Mouse (Mus musculus) adrenal gland, postnatal 14 days (tissue): Measurements from ENCODE around the gene Lpxn. TPM values are rescaled to one million over a fixed set of nuclear protein-coding genes. Genes with fewer than 3 reads are reported as not detected.

Experiments used
- DNase-seq: peaks from one replicate; pipeline ENCODE4 v3.0.0; 2021; ENCODE audit warnings: mixed read lengths
- total RNA-seq: library from RNA; stranded (reverse); gene quantifications from 2 replicates; pipeline ENCODE4 v1.2.3, GENCODE M21; 2021

The Lpxn gene
- total RNA-seq, 1 experiment from 2014 or later, result 1.4 TPM

DNA sequence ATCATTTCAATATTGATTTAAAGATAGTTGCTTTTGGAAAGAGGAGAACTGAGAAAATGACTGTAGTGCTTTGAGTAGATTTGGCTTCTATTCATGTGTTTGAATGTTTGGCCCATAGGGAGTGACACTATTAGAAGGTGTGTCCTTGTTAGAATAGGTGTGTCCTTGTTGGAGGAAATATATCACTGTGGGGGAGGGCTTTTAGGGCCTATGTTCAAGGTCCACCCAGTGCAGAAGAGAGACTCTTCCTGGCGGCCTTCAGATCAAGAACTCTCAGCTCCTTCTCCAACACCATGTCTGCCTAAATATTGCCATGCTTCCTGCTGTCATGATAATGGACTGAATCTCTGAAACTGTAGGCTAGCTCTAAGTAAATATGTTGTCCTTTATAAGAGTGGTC, 8.2 kb downstream of the Lpxn start:
- no peak for DNase-seq

DNA sequence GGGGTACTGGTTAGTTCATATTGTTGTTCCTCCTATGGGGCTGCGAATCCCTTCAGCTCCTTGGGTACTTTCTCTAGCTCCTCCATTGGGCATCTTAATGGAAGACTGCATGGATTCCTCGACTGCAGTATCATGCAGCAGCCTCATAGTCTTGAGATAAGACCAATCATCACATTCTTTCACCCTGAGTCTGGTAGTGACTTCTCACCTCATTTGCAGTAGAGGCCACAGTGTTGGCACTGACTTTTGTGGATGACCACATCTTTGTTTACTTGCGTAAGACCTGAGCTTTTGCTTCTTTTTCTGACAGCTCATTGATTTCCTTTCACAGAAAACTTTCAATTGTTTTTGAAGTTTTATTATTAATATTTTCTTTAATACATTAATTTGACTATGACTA, 9.7 kb downstream of the Lpxn start:
- peak; percentile 26 for DNase-seq

DNA sequence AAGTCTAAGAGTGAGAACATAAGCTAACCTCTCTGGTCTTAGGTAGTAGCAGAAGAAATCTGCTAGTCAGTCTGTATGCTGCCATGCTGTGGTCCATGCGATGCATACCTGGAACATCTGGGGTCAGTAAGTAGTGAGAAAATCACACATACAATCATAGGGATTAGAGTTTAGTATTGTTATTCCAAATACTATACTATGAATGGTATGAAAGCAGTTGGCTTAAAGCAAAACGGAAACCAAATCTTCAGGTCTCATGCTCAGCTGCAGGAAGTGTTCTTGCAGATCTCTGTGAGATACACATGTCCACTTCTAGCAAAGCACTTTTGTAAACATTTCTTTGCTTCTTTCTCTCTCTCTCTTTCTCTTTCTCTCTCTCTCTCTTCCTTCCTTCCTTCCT, 10.2 kb downstream of the Lpxn start:
- no peak for DNase-seq

DNA sequence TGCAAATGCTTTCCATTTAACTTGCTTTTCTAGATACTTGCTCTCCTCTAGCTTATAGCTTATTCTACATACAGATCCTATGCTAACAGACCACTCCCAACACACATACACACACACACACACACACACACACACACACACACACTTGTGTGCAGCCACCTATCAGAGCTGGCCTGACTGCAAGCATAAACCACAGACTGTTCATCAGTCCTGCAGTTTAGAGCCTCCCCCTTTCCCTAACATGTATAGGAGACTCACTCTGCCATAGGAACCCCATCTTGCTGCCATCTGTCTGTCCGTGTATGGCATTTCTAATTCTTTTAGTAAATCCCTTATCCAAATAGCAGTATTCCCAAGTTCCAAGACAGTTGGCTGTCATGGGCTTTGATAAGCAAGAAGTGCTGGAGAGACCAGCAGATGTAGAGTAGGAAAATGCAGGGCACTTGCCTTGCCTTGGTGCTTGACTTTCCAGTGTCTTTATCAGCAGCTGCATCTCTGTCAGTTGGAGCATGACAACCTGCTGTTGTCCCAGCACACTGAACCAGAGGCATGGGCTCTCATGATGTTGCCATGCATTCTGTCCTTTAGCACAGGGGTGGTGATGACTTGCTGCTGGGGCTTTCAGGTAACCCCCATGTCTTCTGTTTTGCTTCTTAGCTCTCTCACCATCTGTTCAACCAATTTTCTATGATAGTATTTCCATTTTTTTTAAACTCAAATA, 16.8 kb downstream of the Lpxn start:
- no peak for DNase-seq

DNA sequence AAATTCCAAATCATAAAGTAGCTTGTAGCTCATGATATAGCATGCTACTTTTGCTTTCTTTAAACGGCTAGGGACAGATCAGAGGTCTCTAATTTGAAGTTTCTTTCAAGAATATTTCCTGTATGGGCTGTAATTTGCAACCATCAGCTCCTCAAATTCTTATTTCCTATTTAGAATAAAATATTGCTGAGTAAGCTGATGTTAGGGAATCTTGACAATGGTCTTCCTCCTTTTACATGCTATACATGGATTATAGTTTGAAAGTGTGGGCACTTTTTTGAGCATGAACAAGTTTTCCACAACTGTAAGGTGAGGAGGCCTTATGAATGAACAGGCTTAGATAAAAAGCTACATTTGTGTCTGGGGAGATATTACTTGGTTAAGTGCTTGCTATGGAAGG, 17.9 kb downstream of the Lpxn start:
- no peak for DNase-seq

DNA sequence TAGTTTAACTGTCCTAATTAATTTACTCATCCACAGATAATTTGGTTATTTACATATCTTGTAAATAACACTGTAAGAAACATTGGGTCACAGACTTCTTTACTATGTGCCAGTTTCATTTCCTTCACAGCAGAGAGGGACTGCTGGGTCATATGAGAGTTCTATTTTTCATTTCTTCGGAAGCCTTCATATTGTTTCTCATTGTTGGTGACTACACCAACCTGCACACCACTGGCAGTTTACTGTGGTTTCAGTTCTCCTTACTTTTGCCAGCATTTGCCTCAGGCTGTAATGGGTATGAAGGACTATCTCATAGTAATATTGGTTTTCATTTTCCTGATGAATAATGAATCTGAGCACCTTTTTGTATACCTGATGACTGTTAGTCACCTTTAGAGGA, 22.5 kb downstream of the Lpxn start:
- no peak for DNase-seq

DNA sequence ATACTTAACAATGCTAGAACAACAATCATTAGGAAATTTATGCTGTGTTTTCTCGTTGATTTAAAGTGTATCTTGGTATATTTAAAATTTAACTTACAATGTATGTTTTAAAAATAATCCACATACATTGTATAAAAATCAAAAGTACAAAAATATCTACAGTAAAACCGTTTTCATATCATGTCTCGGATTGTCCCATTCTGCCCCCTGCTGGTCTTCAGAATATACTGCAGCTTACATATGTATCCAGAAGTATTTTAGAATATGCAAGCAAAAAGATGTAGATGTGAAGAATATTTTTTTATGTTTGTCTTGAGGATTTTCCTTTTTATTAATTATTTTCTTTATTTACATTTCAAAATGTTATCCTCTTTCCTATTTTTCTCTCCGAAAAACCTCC, 24.4 kb downstream of the Lpxn start:
- DNase-seq, result peak; percentile 32

DNA sequence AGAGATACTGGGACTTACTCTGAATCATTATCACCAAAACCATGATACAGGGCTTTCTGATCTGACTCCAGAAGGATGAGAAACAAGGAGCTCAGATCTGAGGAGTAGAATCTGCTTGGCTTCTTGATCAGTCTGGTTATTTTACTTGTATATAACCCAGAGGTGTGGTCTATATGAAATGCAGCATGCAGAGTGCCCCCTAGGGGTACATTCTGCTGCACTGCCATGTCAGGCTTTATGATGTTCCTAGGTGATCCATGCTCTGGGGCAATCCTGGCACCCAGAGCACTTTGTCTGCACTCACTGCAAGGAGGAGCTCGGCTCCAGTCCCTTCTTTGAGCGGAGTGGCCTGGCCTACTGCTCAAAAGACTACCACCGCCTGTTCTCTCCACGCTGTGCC, 28.6 kb downstream of the Lpxn start:
- no peak for DNase-seq

DNA sequence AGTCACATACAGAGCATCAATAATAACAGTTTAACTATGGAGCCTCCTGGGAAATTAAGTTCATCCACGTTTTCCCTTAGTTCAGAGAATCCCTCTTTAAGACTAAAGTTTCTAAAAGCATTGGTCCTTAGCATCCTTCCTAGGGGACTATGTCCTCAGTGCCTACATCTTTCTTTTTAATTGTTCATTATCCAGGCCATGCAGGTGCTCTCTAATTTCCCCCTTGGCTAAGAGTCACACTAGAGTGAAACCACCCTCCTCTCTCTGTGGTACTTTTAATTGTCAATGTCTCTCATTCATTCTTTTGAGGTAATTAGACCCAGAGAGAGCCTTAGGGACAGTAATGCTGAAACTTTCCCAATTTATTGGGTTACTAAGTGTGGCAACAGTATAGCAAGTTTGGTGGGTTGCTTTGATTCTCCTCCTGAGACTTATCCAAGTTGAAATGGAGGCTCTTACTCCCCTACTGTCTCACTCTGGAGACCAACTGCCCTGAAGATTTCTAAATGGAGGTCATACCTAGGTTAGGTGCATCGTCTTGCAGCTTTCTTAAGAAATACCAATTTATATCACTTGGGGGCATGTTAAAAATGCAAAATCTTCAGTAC, 34.9 kb downstream of the Lpxn start:
- no peak for DNase-seq

DNA sequence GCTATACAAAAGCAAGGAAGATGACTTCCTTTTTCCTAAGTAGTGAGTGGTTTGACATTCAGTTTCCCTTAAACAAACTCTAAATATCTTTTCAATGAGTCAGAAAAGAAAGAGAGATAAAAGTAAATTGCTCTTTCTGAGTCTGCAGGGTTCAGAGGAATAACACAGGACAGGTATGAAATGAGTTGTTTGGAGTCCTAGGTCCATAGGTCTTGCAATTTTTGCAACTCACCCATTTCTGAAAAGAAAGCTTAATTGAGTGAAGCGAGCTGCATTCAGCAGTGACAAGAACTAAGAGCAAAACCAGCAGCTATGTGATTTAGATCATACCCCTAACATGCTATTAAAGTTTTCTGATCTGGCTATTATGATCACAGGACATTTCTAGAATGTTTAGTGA, 35.6 kb downstream of the Lpxn start:
- no peak for DNase-seq

DNA sequence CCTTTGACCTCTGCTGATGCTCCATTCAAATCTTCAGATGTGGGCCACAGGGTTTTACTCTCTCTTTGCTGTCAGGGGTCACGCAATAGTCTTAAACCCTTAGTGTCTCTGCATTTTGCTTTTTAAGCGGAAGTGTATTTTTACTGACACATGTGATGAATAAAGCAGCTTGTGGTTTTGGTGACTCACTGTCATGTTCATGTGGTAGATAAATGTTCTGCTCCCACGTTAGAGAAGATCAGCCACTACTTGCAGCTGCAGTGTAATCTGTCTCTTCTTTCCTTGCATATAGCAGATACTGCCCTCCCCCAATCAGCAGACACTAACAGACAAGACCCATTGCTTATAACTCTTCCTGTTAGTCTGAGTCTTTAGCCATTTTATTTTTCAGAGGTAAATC, 37.6 kb downstream of the Lpxn start:
- DNase-seq, result no peak

DNA sequence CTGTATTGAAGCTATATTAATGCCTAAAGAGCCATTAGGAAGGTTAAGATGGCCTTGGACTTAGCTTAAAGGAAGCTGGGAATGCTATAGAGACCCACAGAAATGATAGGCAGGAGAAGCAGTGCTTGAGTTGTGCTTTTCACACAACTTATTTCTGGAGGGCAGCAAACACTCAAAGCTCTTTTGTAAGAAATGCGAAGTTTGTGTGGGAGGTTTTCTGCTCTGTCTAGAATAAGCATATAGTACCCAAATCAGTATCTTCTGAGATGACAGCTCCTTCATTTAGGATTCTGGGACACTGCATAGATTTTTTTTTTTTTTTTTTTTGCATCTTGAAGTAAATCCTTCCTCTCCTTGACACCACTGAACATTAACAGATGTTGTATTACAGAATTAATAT, 42.5 kb downstream of the Lpxn start:
- no peak for DNase-seq

DNA sequence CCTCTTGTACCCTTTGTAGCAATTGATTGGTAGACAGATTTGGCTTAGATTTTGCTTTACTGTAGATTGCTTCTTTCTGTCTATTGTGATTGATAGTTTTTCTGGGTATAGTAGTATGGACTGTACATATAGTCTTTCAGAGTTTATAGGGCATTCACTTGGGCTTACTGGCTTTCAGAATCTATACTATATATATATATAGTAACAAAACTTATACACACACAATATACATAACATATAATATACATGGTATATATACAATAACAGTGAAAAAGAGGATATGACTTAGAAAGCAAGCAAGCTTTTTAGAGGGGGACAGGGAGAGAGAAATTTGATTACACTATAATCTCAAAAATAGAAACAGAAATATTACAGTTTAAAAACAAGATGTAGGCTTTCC, 50.4 kb downstream of the Lpxn start, which contains the start of gene Gm5244:
Gene Gm5244 (plus strand): TSS at position 301 of the 400 bp plus-strand sequence.
- no peak for DNase-seq

DNA sequence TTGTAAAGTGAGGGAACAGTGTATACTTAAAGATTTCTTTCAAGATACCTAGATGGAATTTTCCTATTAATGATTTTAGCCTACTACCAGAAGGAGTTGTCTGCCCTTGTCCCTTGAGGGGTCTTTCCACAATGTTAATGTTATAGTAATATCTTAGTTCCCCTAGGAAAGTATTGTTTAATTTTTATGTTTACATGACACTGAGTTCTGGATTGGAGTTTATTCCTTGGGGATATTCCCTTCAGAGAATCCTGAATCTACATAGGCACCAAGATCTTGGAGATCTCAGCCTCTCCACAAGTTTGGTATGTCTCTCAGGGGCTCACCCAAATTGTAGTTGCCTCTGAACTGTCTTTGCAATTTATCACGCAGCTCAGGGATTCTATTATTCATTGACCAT, 61.0 kb downstream of the Lpxn start, which contains the start of gene Olfr1444:
Gene Olfr1444 (plus strand): TSS at position 301 of the 400 bp plus-strand sequence.
- DNase-seq, result no peak

Other genes starting within 250 kb of the Lpxn start
- 0.75 and 19.1 TPM in 2 replicates for gene Gm4952, start 196.2 kb upstream of the Lpxn start, total RNA-seq
- gene Glyat, start 162.9 kb upstream of the Lpxn start, total RNA-seq, result 0.34 and 8.6 TPM in 2 replicates
- gene Olfr1442, start 125.8 kb upstream of the Lpxn start, total RNA-seq, result not detected in 2 replicates
- not detected in 2 replicates for gene Olfr1443, start 118.1 kb upstream of the Lpxn start, total RNA-seq
- 5.9 TPM in 1 of 2 replicates, not detected in the other for gene Keg1, start 100.4 kb upstream of the Lpxn start, total RNA-seq
- gene Cntf, start 30.6 kb upstream of the Lpxn start, total RNA-seq, result 2.9 and 3.0 TPM in 2 replicates
- 87.0 and 88.4 TPM in 2 replicates for gene Zfp91, start 67 bp upstream of the Lpxn start, total RNA-seq
- gene Gm5244, start 50.5 kb downstream of the Lpxn start, total RNA-seq, result not detected in 2 replicates
- gene Olfr1444, start 61.1 kb downstream of the Lpxn start, total RNA-seq, result not detected in 2 replicates
- gene Olfr1445, start 87.7 kb downstream of the Lpxn start, total RNA-seq, result not detected in 2 replicates
- gene Olfr1446, start 97.3 kb downstream of the Lpxn start, total RNA-seq, result not detected in 2 replicates
- not detected in 2 replicates for gene Olfr1447, start 107.5 kb downstream of the Lpxn start, total RNA-seq
- not detected in 2 replicates for gene Olfr1448, start 128.2 kb downstream of the Lpxn start, total RNA-seq
- gene Olfr1449, start 134.6 kb downstream of the Lpxn start, total RNA-seq, result not detected in 2 replicates
- not detected in 2 replicates for gene Olfr1450, start 154.1 kb downstream of the Lpxn start, total RNA-seq
- not detected in 2 replicates for gene Olfr1451, start 198.8 kb downstream of the Lpxn start, total RNA-seq
- gene Olfr1453, start 232.1 kb downstream of the Lpxn start, total RNA-seq, result not detected in 2 replicates